Mouse (Mus musculus): ENCODE data around the gene Zc3h13. TPM values are rescaled to one million over a fixed set of nuclear protein-coding genes. Genes with fewer than 3 reads are reported as not detected.

Zc3h13 gene
- total and polyA plus RNA-seq, 3 experiments, result 17.7 to 38.5 (median 18.8) TPM

DNA sequence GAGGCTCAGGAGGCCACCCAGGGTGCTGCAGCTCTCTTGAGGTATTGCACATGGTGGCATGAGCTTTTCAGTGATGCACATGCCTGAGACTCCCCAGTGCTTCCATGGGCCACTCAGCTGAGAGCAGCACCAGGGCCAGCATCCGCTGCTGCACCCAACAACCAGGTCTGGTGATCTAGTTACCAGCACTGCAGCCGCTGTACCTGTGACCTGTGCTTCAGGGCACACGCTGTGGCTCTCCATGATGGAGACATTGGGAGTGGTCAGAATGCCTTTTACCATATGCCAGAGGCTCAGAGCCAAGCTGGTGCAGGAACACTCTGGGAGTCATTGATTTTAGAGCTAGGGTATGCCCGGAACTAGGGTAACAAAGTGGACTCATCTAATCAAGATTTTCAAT lies 50.1 kb downstream of the Zc3h13 start:
- TF ChIP-seq IRF4 (IDR thresholded peaks at IDR 0.05; ENCODE audit: low read depth, low read length), result no peak
- TF ChIP-seq MAX (IDR thresholded peaks at IDR 0.05; ENCODE audit: low read length), result no peak
- TF ChIP-seq CTCF (conservative IDR thresholded peaks at IDR 0.05 in 1 of 2, IDR thresholded peaks at IDR 0.05 in 1 of 2; ENCODE audit: low read depth in 2 of 2, low read length in 2 of 2), result no peak
- TF ChIP-seq EP300 (IDR thresholded peaks at IDR 0.05; ENCODE audit: low read length), result no peak
- TF ChIP-seq USF1 (IDR thresholded peaks at IDR 0.05; ENCODE audit: low read depth, low read length), result no peak
- TF ChIP-seq MXI1 (IDR thresholded peaks at IDR 0.05; ENCODE audit: low read depth, low read length), result no peak
- TF ChIP-seq CHD2 (IDR thresholded peaks at IDR 0.05; ENCODE audit: low read length), result no peak
- no peak for TF ChIP-seq TCF12 (IDR thresholded peaks at IDR 0.05; ENCODE audit: low read depth, low read length)
- TF ChIP-seq SIN3A (IDR thresholded peaks at IDR 0.05; ENCODE audit: low read length), result no peak
- no peak for TF ChIP-seq RAD21 (IDR thresholded peaks at IDR 0.05; ENCODE audit: low read depth, low read length)
- TF ChIP-seq MAZ (IDR thresholded peaks at IDR 0.05; ENCODE audit: low read depth, low read length), result no peak
- TF ChIP-seq E2F4 (IDR thresholded peaks at IDR 0.05; ENCODE audit: insufficient replicate concordance, low read depth, low read length), result no peak
- no peak for TF ChIP-seq RCOR1 (conservative IDR thresholded peaks at IDR 0.05; ENCODE audit: low read depth, low read length)
- no peak for TF ChIP-seq SMC3 (IDR thresholded peaks at IDR 0.05; ENCODE audit: low read depth, low read length)
- TF ChIP-seq ZC3H11A (IDR thresholded peaks at IDR 0.05; ENCODE audit: low read depth, low read length), result no peak
- no peak for TF ChIP-seq JUND (conservative IDR thresholded peaks at IDR 0.05; ENCODE audit: low read depth, low read length)
- Histone ChIP-seq H3K9ac (ENCODE audit: insufficient read depth, low read depth) (no peak overlapping the region), H3K9me3 (replicated peaks; ENCODE audit: low read length) (no peaks in the 10 kb centered on the region), H3K27me3 (replicated peaks) (no peaks in the 10 kb centered on the region), H3K27ac (ENCODE audit: insufficient read depth, low read depth) (no peak overlapping the region), H3K79me2 (replicated peaks; ENCODE audit: control insufficient read depth, extremely low read depth, insufficient read depth, poor library complexity, severe bottlenecking) (no peaks in the 10 kb centered on the region), H3K4me2 (ENCODE audit: insufficient read depth, low read depth, poor library complexity, severe bottlenecking) (no peak overlapping the region), H3K4me1 (ENCODE audit: control insufficient read depth in 1 of 2, insufficient read depth in 2 of 2) (no peaks in the 10 kb centered on the region), H3K36me3 (replicated peaks in 1 of 2; ENCODE audit: control insufficient read depth in 1 of 2, insufficient read depth in 1 of 2, low read length in 1 of 2) (peaks cover 47 to 82% of the 10 kb centered on the region in 2 experiments), H3K4me3 (replicated peaks in 1 of 3; ENCODE audit: low read depth in 2 of 3, low read length in 2 of 3, poor library complexity in 1 of 3) (no peak overlapping the region)
- DNase-seq (ENCODE audit: extremely low read depth), result no peak
- dilution Hi-C loops (cut with MboI; ENCODE audit: extremely low pct_ligation_motif_present, extremely low pct_unique_long_range_greater_than_20kb, low sequenced_read_pairs) (no loop called here), in situ Hi-C loops (cut with MboI; ENCODE audit: low pct_ligation_motif_present, low pct_unique_long_range_greater_than_20kb, low sequenced_read_pairs) (no loop called here)

- no peak for DNase-seq (ENCODE audit: extremely low read depth)
- TF ChIP-seq ZMIZ1 (IDR thresholded peaks at IDR 0.05; ENCODE audit: low read depth, low read length) (no peak), E2F4 (IDR thresholded peaks at IDR 0.05; ENCODE audit: insufficient replicate concordance, low read depth, low read length) (no peak), ZNF384 (IDR thresholded peaks at IDR 0.05; ENCODE audit: low read depth, low read length) (no peak), SMC3 (IDR thresholded peaks at IDR 0.05; ENCODE audit: low read depth, low read length) (no peak), MAFK (IDR thresholded peaks at IDR 0.05; ENCODE audit: insufficient replicate concordance, low read length) (no peak), KAT2A (IDR thresholded peaks at IDR 0.05; ENCODE audit: insufficient replicate concordance, low read length) (no peak)
- no peak overlapping the region for H3K27ac ChIP-seq (ENCODE audit: insufficient read depth, low read depth)
- no peaks in the 10 kb centered on the region for H3K27me3 ChIP-seq (replicated peaks)
- in situ Hi-C loops (cut with MboI; ENCODE audit: low pct_ligation_motif_present, low pct_unique_long_range_greater_than_20kb, low sequenced_read_pairs) (no loop called here), dilution Hi-C loops (cut with MboI; ENCODE audit: extremely low pct_ligation_motif_present, extremely low pct_unique_long_range_greater_than_20kb, low sequenced_read_pairs) (no loop called here)
- no peaks in the 10 kb centered on the region for H3K4me1 ChIP-seq (ENCODE audit: control insufficient read depth in 1 of 2, insufficient read depth in 2 of 2)
- no peaks in the 10 kb centered on the region for H3K79me2 ChIP-seq (replicated peaks; ENCODE audit: control insufficient read depth, extremely low read depth, insufficient read depth, poor library complexity, severe bottlenecking)
- no peaks in the 10 kb centered on the region for H3K9me3 ChIP-seq (replicated peaks; ENCODE audit: low read length)
- H3K4me2 ChIP-seq (ENCODE audit: insufficient read depth, low read depth, poor library complexity, severe bottlenecking), result no peak overlapping the region
- H3K9ac ChIP-seq (ENCODE audit: insufficient read depth, low read depth), result no peak overlapping the region
- H3K36me3 ChIP-seq (replicated peaks in 1 of 2; ENCODE audit: control insufficient read depth in 1 of 2, insufficient read depth in 1 of 2, low read length in 1 of 2), result peaks cover 26 to 72% of the 10 kb centered on the region in 2 experiments
- H3K4me3 ChIP-seq (replicated peaks in 1 of 3; ENCODE audit: low read depth in 2 of 3, low read length in 2 of 3, poor library complexity in 1 of 3), result no peak overlapping the region
These were observed 53.7 kb downstream of the Zc3h13 start for GRCm38 (mm10) chr14:75337884-75338283.
